Mouse (Mus musculus): ENCODE measurements at regions not wholly inside any gene's neighbourhood (a gene's known extent, or its start where the extent isn't known, plus 50 kb on each side); places are given as distances from the start of the nearest gene placed in this dataset.

DNA sequence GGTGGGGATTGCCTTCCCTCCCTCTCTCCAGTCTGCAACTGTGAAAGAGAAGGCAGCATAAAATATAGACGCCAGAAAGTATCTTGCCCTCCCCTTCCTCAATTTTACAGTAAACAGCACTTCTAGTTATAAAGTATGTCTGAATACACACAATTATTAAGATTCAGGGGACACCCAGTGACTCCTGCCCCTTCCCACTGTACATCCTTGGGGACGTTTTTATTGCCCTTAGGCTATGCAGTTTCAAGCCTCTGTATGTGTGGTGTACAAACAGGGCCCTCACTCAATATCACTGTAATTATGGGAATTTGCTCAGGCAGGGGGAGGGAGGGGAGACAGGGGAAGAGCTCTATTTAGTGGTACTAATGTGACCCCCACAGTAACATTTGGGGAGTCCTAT is 519.6 kb upstream of the Sall1 start:
- Histone ChIP-seq H3K36me3 (ENCODE audit: control insufficient read depth, insufficient read depth, low read length) (no peaks in the 10 kb centered on the region), H3K4me1 (replicated peaks; ENCODE audit: control insufficient read depth, insufficient read depth, low read length) (no peaks in the 10 kb centered on the region), H3K9me3 (ENCODE audit: control insufficient read depth, low read length) (no peaks in the 10 kb centered on the region), H3K9ac (ENCODE audit: low read length) (no peak overlapping the region), H3K27ac (ENCODE audit: low read depth, low read length) (no peak overlapping the region), H3K27me3 (ENCODE audit: control insufficient read depth, insufficient read depth, low read length) (no peaks in the 10 kb centered on the region), H3K4me2 (ENCODE audit: low read depth, low read length, severe bottlenecking) (no peak overlapping the region), H3K4me3 (ENCODE audit: low read depth, low read length) (no peak overlapping the region)
- ATAC-seq (replicated peaks; ENCODE audit: low FRiP score) (no peak), DNase-seq (ENCODE audit: low spot score) (no peak)
- 68% methylated on average over 2 of the region's 2 CpGs for WGBS

DNA sequence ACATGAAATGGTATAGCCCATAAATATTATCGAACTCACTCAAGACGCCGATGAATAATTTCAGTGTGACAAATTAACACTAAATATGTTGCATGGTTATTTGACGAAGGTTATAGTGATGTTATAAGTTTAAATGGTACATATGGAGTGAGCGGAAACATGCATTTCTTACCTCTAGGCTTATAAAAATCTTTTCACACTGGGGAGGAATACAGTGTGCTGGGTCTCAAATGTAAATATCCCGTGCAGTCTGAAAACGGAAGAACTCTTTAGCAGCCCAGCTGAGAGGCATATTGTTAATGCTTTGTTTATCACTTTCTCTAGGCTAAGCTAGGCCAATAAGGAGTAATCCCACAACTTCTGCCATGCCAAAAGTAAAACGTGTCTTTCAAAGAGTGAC is 518.6 kb upstream of the Sall1 start:
- Histone ChIP-seq H3K4me2 (ENCODE audit: low read depth, low read length, severe bottlenecking) (no peak overlapping the region), H3K36me3 (ENCODE audit: control insufficient read depth, insufficient read depth, low read length) (no peaks in the 10 kb centered on the region), H3K4me3 (ENCODE audit: low read depth, low read length) (no peak overlapping the region), H3K4me1 (replicated peaks; ENCODE audit: control insufficient read depth, insufficient read depth, low read length) (no peaks in the 10 kb centered on the region), H3K9me3 (ENCODE audit: control insufficient read depth, low read length) (no peaks in the 10 kb centered on the region), H3K27ac (ENCODE audit: low read depth, low read length) (no peak overlapping the region), H3K27me3 (ENCODE audit: control insufficient read depth, insufficient read depth, low read length) (no peaks in the 10 kb centered on the region), H3K9ac (ENCODE audit: low read length) (no peak overlapping the region)
- WGBS = 77% methylated on average over 8 of the region's 8 CpGs
- no peak for DNase-seq (ENCODE audit: low spot score)
- ATAC-seq (replicated peaks; ENCODE audit: low FRiP score) = no peak

DNA sequence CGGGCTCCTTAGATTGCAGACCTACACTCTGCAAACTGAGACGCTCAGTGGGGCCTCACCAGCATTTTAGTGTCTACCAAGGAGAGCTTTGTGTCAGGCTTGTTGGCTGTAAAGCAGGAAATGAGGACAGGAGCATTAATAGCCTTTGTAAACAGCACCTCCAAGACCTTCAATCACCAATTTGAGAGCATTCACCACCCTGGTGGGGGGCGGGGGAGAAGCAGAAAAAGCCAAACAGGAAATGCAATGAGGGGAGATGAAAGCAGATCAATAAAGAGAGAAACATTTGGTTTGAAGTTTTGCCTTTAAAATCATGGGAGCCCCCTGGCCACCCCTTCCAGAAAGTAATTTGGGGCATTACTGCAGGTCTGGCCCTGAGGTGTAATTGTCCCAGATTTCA is 497.3 kb upstream of the Sall1 start:
- no peak overlapping the region for H3K4me2 ChIP-seq (ENCODE audit: low read depth, low read length, severe bottlenecking)
- no peak overlapping the region for H3K27ac ChIP-seq (ENCODE audit: low read depth, low read length)
- no peak for DNase-seq (ENCODE audit: low spot score)
- H3K27me3 ChIP-seq (ENCODE audit: control insufficient read depth, insufficient read depth, low read length) = no peaks in the 10 kb centered on the region
- H3K4me3 ChIP-seq (ENCODE audit: low read depth, low read length) = no peak overlapping the region
- H3K9ac ChIP-seq (ENCODE audit: low read length) = no peak overlapping the region
- no peak for ATAC-seq (replicated peaks; ENCODE audit: low FRiP score)
- WGBS = 29% methylated on average over 3 of the region's 3 CpGs
- H3K4me1 ChIP-seq (replicated peaks; ENCODE audit: control insufficient read depth, insufficient read depth, low read length) = no peaks in the 10 kb centered on the region
- H3K36me3 ChIP-seq (ENCODE audit: control insufficient read depth, insufficient read depth, low read length) = no peaks in the 10 kb centered on the region
- H3K9me3 ChIP-seq (ENCODE audit: control insufficient read depth, low read length) = no peaks in the 10 kb centered on the region

DNA sequence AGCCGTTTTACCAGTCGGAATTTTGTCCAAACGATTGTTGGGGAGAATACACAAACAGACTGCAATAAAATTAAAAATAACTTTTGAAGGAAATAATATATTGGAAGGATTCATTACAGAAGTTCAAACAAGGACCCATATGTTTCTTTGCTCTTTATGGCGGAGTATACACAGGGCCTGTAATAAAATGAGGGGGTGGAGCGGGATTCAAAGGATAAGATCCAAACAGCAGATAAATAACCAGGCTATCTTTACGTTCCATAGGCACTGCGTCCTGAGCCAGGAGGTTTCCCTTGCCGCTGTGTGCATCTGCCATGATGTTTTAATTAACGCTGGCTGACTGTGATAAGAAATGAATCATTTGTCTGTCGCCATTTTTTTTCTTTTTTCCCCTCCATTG is 490.6 kb upstream of the Sall1 start:
- no peak overlapping the region for H3K9ac ChIP-seq (ENCODE audit: low read length)
- ATAC-seq (replicated peaks; ENCODE audit: low FRiP score) (no peak), DNase-seq (ENCODE audit: low spot score) (no peak)
- WGBS = 87% methylated on average over 10 of the region's 10 CpGs
- H3K36me3 ChIP-seq (ENCODE audit: control insufficient read depth, insufficient read depth, low read length) = no peaks in the 10 kb centered on the region
- H3K27ac ChIP-seq (ENCODE audit: low read depth, low read length) = no peak overlapping the region
- H3K4me3 ChIP-seq (ENCODE audit: low read depth, low read length) = no peak overlapping the region
- no peaks in the 10 kb centered on the region for H3K9me3 ChIP-seq (ENCODE audit: control insufficient read depth, low read length)
- H3K4me1 ChIP-seq (replicated peaks; ENCODE audit: control insufficient read depth, insufficient read depth, low read length) = no peaks in the 10 kb centered on the region
- no peak overlapping the region for H3K4me2 ChIP-seq (ENCODE audit: low read depth, low read length, severe bottlenecking)
- no peaks in the 10 kb centered on the region for H3K27me3 ChIP-seq (ENCODE audit: control insufficient read depth, insufficient read depth, low read length)

DNA sequence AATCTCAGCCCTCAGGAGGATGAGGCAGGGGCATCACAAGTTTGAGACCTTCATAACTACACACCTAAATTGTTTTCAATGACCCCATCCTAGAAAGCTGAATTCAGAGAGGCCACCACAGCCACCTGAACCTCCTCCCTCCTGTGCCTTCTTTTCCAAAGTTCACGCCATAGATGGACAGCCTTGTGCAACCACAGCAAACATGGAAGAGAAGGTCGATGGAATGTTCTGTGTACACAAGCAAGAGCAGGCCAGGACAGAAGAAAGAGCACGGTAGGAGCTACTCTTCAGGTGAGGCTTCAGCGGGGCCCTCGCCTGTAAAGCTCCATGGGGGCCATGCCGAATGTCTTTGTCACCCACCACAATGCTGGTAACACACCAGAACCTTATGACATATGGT is 481.1 kb upstream of the Sall1 start:
- Histone ChIP-seq H3K36me3 (ENCODE audit: control insufficient read depth, insufficient read depth, low read length) (no peaks in the 10 kb centered on the region), H3K9ac (ENCODE audit: low read length) (no peak overlapping the region), H3K4me1 (replicated peaks; ENCODE audit: control insufficient read depth, insufficient read depth, low read length) (no peaks in the 10 kb centered on the region), H3K4me3 (ENCODE audit: low read depth, low read length) (no peak overlapping the region), H3K27ac (ENCODE audit: low read depth, low read length) (no peak overlapping the region), H3K9me3 (ENCODE audit: control insufficient read depth, low read length) (no peaks in the 10 kb centered on the region), H3K27me3 (ENCODE audit: control insufficient read depth, insufficient read depth, low read length) (no peaks in the 10 kb centered on the region), H3K4me2 (ENCODE audit: low read depth, low read length, severe bottlenecking) (no peak overlapping the region)
- WGBS = 91% methylated on average over 6 of the region's 6 CpGs
- ATAC-seq (replicated peaks; ENCODE audit: low FRiP score) = no peak
- DNase-seq (ENCODE audit: low spot score) = no peak

DNA sequence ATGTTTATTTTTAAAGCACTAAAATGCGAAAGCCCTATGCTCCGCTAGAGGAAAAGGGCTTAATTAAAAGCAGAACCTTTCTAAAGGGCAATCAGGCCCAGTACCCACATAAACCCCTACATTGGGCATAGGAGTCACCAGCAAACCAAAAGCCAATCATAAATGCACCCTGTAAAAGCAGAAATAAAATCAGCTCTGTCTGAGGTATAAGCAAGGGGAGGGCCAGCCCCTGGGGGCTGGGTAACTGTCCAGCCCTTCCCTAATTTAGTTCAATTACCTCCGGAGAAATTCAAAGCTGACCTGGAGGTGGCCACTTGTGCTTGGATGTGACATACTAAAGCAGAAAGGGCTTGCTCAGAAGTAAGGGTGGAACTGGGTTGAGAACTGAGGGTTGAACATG is 479.4 kb upstream of the Sall1 start:
- 80% methylated on average over 3 of the region's 3 CpGs for WGBS
- no peaks in the 10 kb centered on the region for H3K36me3 ChIP-seq (ENCODE audit: control insufficient read depth, insufficient read depth, low read length)
- DNase-seq (ENCODE audit: low spot score) = no peak
- H3K27ac ChIP-seq (ENCODE audit: low read depth, low read length) = no peak overlapping the region
- no peak overlapping the region for H3K4me3 ChIP-seq (ENCODE audit: low read depth, low read length)
- ATAC-seq (replicated peaks; ENCODE audit: low FRiP score) = no peak
- H3K9me3 ChIP-seq (ENCODE audit: control insufficient read depth, low read length) = no peaks in the 10 kb centered on the region
- no peak overlapping the region for H3K4me2 ChIP-seq (ENCODE audit: low read depth, low read length, severe bottlenecking)
- no peaks in the 10 kb centered on the region for H3K4me1 ChIP-seq (replicated peaks; ENCODE audit: control insufficient read depth, insufficient read depth, low read length)
- H3K27me3 ChIP-seq (ENCODE audit: control insufficient read depth, insufficient read depth, low read length) = no peaks in the 10 kb centered on the region
- no peak overlapping the region for H3K9ac ChIP-seq (ENCODE audit: low read length)

- Histone ChIP-seq H3K9ac (ENCODE audit: low read length) (no peak overlapping the region), H3K27me3 (ENCODE audit: control insufficient read depth, insufficient read depth, low read length) (no peaks in the 10 kb centered on the region), H3K36me3 (ENCODE audit: control insufficient read depth, insufficient read depth, low read length) (no peaks in the 10 kb centered on the region), H3K4me2 (ENCODE audit: low read depth, low read length, severe bottlenecking) (no peak overlapping the region), H3K4me1 (replicated peaks; ENCODE audit: control insufficient read depth, insufficient read depth, low read length) (0 out of 2 replicates have a peak, but pooled peaks cover 4% of the 10 kb centered on the region), H3K9me3 (ENCODE audit: control insufficient read depth, low read length) (no peaks in the 10 kb centered on the region), H3K4me3 (ENCODE audit: low read depth, low read length) (no peak overlapping the region), H3K27ac (ENCODE audit: low read depth, low read length) (no peak overlapping the region)
- ATAC-seq (replicated peaks; ENCODE audit: low FRiP score) (no peak), DNase-seq (ENCODE audit: low spot score) (no peak)
- WGBS = 32% methylated on average over 2 of the region's 2 CpGs
Measured at GRCm38 (mm10) chr8:89516602-89517001, 472.6 kb upstream of the Sall1 start.

DNA sequence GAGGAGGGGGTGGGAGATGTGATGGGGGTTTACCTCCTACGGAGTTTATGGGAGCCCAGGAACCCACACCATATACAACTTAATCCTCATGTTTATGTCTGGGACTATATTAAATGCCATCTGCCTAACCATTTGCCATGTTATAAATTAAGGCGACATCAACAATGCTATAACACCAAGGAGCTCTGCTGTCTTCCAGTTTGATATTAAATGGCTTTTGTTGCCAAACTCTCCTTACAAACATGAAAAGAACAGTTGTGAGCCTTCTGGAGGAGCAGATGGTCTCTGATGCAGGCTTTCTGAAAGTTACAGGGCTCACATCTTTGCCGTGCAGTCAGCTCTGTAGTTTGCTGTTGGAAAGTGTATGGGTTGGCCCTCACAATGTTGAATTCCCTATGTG is 470.3 kb upstream of the Sall1 start:
- H3K4me2 ChIP-seq (ENCODE audit: low read depth, low read length, severe bottlenecking) = no peak overlapping the region

DNA sequence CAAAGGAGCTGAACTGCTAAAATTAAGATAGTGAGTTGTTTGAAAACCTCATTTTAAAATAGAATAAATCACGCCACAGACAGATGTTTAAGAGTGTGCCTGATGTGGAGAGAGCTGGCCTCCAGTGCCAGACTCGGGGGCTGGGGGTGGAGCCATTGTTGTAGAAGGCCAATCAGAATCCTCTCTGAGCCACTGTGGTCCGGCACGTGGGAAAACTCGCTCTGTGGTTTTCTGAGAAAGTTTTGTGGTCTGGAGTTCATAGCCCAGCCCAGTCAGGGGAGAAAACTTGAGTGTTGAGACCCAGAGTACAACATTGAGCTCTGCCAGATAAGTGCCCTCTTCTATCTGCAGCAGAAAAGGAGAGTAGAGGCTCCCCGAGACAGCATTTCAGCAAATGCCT is 463.7 kb upstream of the Sall1 start:
- H3K9ac ChIP-seq (ENCODE audit: low read length) = no peak overlapping the region
- H3K9me3 ChIP-seq (ENCODE audit: control insufficient read depth, low read length) = no peaks in the 10 kb centered on the region
- H3K4me2 ChIP-seq (ENCODE audit: low read depth, low read length, severe bottlenecking) = no peak overlapping the region
- DNase-seq (ENCODE audit: low spot score) (no peak), ATAC-seq (replicated peaks; ENCODE audit: low FRiP score) (no peak)
- H3K27me3 ChIP-seq (ENCODE audit: control insufficient read depth, insufficient read depth, low read length) = no peaks in the 10 kb centered on the region
- H3K27ac ChIP-seq (ENCODE audit: low read depth, low read length) = no peak overlapping the region
- 64% methylated on average over 6 of the region's 6 CpGs for WGBS
- H3K4me1 ChIP-seq (replicated peaks; ENCODE audit: control insufficient read depth, insufficient read depth, low read length) = no peaks in the 10 kb centered on the region
- H3K36me3 ChIP-seq (ENCODE audit: control insufficient read depth, insufficient read depth, low read length) = no peaks in the 10 kb centered on the region
- no peak overlapping the region for H3K4me3 ChIP-seq (ENCODE audit: low read depth, low read length)

More for the DNA sequence above, 470.3 kb upstream of the Sall1 start:
- no peaks in the 10 kb centered on the region for H3K9me3 ChIP-seq (ENCODE audit: control insufficient read depth, low read length)
- ATAC-seq (replicated peaks; ENCODE audit: low FRiP score) (no peak), DNase-seq (ENCODE audit: low spot score) (no peak)
- H3K9ac ChIP-seq (ENCODE audit: low read length) = no peak overlapping the region
- WGBS = 87% methylated on average over 3 of the region's 3 CpGs
- H3K4me1 ChIP-seq (replicated peaks; ENCODE audit: control insufficient read depth, insufficient read depth, low read length) = 0 out of 2 replicates have a peak, but pooled peaks cover 4% of the 10 kb centered on the region
- H3K4me3 ChIP-seq (ENCODE audit: low read depth, low read length) = no peak overlapping the region
- H3K27ac ChIP-seq (ENCODE audit: low read depth, low read length) = no peak overlapping the region
- no peaks in the 10 kb centered on the region for H3K36me3 ChIP-seq (ENCODE audit: control insufficient read depth, insufficient read depth, low read length)
- H3K27me3 ChIP-seq (ENCODE audit: control insufficient read depth, insufficient read depth, low read length) = no peaks in the 10 kb centered on the region
